Mouse (Mus musculus): ENCODE measurements around the gene Zfhx3.

DNA sequence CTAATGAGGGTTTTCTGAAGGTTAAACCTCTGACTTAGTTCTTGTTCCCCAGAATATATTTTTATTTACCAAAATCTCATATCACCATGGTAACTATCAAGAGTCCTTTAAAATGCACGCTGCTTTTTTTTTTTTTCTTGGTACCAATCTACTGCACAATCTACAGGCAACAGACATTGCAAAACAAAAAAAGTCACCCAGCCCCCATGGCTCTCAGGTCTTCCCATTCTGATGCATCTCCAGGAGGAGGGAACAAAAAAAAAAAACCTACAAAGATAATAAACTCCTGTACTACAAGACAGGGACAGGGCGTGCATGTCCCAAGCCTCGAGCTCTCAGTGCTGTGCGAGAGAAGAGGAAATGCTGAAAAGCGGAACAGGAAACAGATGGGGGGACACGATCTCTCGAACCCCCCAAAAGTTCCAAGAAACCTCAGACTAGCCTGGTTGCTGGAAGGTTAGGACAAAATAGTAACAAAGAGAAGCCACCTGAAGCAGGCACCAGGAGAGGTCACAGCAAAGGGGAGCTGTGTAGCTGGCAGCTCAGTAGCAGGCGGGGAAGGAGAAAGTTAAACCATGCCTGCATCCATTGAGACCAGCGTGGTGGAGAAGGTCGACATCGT lies 669.5 kb downstream of the Zfhx3 start:
- no peak for TF ChIP-seq CTCF (IDR thresholded peaks at IDR 0.05; ENCODE audit: low read depth, low read length)
- no peak for TF ChIP-seq POLR2A (IDR thresholded peaks at IDR 0.05; ENCODE audit: extremely low read depth, insufficient read depth, low read length)
